Mouse (Mus musculus) brown adipose tissue, adult 24 weeks (tissue): Measurements from ENCODE around the gene Txndc8. TPM values are rescaled to one million over a fixed set of nuclear protein-coding genes. Genes with fewer than 3 reads are reported as not detected.

Experiments
- H3K27ac ChIP-seq: fragments of 200-500 bp; replicated peaks from 2 replicates; pipeline ENCODE4 v1.5.1; 2012; ENCODE audit warnings: low read depth, mild to moderate bottlenecking, low read length
- H3K4me1 ChIP-seq: fragments of 200-500 bp; 2 replicates; pipeline ENCODE4 v1.6.1; 2012; ENCODE audit warnings: low read length, mixed read lengths; ENCODE audit not compliant: control insufficient read depth, insufficient read depth, insufficient read length
- H3K4me3 ChIP-seq: fragments of 200-500 bp; 2 replicates; pipeline ENCODE4 v1.5.1; 2012; ENCODE audit warnings: low read depth, mild to moderate bottlenecking, low read length, moderate library complexity; ENCODE audit not compliant: insufficient read depth
- polyA plus RNA-seq: library from polyadenylated mRNA; stranded (reverse); fragments of >200 nt; gene quantifications from 2 replicates; pipeline ENCODE4 v1.2.4, GENCODE M21; 2012; ENCODE audit not compliant: missing spikeins, insufficient read depth, insufficient read length

The Txndc8 gene
- polyA plus RNA-seq, 1 experiment, result not detected

- Histone ChIP-seq H3K4me1 (peaks cover 1% of the 10 kb centered on the region; the same call in 1 of the 2 replicates), H3K4me3 (no peak overlapping the region), H3K27ac (no peak overlapping the region)
Measured at GRCm38 (mm10) chr4:57947476-57947875, 61.4 kb downstream of the Txndc8 start.

DNA sequence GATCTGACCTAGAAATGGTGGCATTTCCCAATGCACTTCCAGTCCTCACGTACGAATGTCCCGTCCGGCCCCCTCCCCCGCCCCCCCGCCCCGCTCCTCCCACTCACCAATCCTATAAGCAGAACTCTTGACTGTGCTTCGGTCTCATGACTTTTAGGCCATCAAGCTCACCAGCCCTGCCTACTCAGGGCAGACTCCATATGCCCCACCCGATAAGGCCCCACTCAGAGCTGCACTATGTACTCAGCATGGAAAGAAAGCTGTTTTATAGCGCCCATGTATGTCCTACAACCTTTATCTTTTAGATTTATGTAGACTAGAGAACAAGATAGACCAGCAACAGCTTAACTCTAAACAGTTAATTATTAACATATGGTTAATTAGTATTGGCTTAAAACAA lies 61.9 kb downstream of the Txndc8 start:
- H3K27ac ChIP-seq, result no peak overlapping the region
- H3K4me3 ChIP-seq, result no peak overlapping the region
- no peaks in the 10 kb centered on the region for H3K4me1 ChIP-seq

GRCm38 (mm10) chr4:57942892-57943291 lies 66.0 kb downstream of the Txndc8 start:
- Histone ChIP-seq H3K4me3 (no peak overlapping the region), H3K27ac (no peak overlapping the region), H3K4me1 (no peaks in the 10 kb centered on the region)

GRCm38 (mm10) chr4:57940631-57941030 lies 68.3 kb downstream of the Txndc8 start:
- Histone ChIP-seq H3K4me3 (no peak overlapping the region), H3K27ac (no peak overlapping the region), H3K4me1 (no peaks in the 10 kb centered on the region)

- Histone ChIP-seq H3K4me3 (no peak overlapping the region), H3K27ac (no peak overlapping the region), H3K4me1 (no peaks in the 10 kb centered on the region)
Measured at GRCm38 (mm10) chr4:57937292-57937691, 71.6 kb downstream of the Txndc8 start.

GRCm38 (mm10) chr4:57934181-57934580 lies 74.7 kb downstream of the Txndc8 start:
- no peak overlapping the region for H3K4me3 ChIP-seq
- no peak overlapping the region for H3K27ac ChIP-seq
- H3K4me1 ChIP-seq, result no peaks in the 10 kb centered on the region

Other genes with a start within 250 kb of the Txndc8 start
- not detected in 2 replicates for gene D630039A03Rik, start 92.8 kb downstream of the Txndc8 start, polyA plus RNA-seq
- 176 and 213 TPM in 2 replicates for gene Txn1, start 52.7 kb downstream of the Txndc8 start, polyA plus RNA-seq
- gene Svep1, start 197.7 kb upstream of the Txndc8 start, polyA plus RNA-seq, result 4.0 and 6.5 TPM in 2 replicates